Mouse (Mus musculus) embryonic stem cell, embryonic (primary cell): Measurements from ENCODE around the gene Enpp4.

ENCODE experiments used
- CTCF ChIA-PET, 4 experiments: fragments of 300-600 bp in 2 of 4; fragments of 350-600 bp in 2 of 4; sonication (Branson Sonifier 250); formaldehyde crosslinking; loops; one replicate each; lab custom pipeline; 2022; ENCODE audit warnings: inconsistent platforms in 2 of 4; lab: Charles Lee
- POLR2A ChIA-PET, 4 experiments: fragments of 300-600 bp in 2 of 4; fragments of 350-600 bp in 2 of 4; sonication (Branson Sonifier 250); formaldehyde crosslinking; loops; one replicate each; lab custom pipeline; 2022; ENCODE audit warnings: antibody characterized with exemption in 4 of 4, inconsistent platforms in 1 of 4; lab: Charles Lee

Enpp4 gene

DNA sequence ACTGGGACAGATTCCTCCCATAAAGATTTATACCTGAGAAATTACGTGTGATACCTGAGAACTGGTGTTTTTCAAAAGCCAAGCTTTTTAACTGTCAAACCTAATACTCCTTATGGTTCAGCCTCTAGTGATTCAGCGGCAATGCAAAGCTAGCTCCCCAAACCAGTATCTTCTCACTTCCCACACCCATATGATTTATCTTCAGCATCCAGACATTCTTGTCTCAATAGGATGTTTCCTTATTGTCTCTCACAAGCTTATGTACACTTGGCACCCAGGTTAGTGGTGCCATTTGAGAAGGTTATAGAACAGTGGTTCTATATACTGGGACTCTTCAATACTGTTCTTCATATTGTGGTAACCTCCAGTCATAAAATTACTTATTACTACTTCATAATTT lies 12.1 kb upstream of the Enpp4 start:
- ChIA-PET CTCF (interaction anchor here in 1 of 4 experiments (0.6 kb wide), 1 partner anchor 789 kb away, joined by 3 read pairs; no protein-coding TSS in a partner anchor), POLR2A (interaction anchor here in 3 of 4 experiments (0.6 to 1.8 kb wide), 3 partner anchors 11 to 21 kb away, joined by 3 to 9 read pairs (median 4); partner anchors contain the start of gene Enpp4 (in 1 of the 3))

GRCm38 (mm10) chr17:44116584-44116983 lies 11.0 kb upstream of the Enpp4 start:
- ChIA-PET CTCF (interaction anchor here (0.6 to 1.1 kb wide), 4 partner anchors 11 to 228 kb away, joined by 3 to 6 read pairs (median 3); partner anchors contain the start of gene Enpp4 (in 1 of the 4)), POLR2A (interaction anchor here in 2 of 4 experiments (1.0 to 1.8 kb wide), 3 partner anchors 8 to 11 kb away, joined by 3 to 7 read pairs (median 4); partner anchors contain the start of gene Enpp4 (in 2 of the 2))

GRCm38 (mm10) chr17:44108331-44108730 lies 2.7 kb upstream of the Enpp4 start:
- ChIA-PET POLR2A (interaction anchor here in 1 of 4 experiments (1.1 kb wide), 1 partner anchor 8 kb away, joined by 4 read pairs; no protein-coding TSS in a partner anchor), CTCF (interaction anchor here in 1 of 4 experiments (0.6 kb wide), 1 partner anchor 276 kb away, joined by 5 read pairs; no protein-coding TSS in a partner anchor)

DNA sequence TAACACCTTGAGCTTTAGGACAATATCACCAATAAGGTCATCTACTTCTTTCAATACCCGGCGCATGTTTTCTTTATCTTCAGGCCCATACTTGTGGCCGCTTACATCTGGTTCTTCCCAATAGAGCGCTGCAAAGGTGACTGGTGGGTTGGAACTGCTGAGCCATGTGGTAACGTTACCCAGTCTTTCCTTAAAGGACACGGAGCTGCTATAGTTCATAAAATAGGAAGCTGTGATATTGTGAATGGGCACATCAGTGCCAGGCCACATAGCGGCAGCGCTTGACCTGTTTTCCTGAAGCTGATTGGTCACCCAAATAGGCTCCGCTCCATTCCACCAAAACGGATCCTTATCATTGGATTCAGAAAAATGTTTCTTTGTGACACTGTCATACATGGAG lies 3.6 kb downstream of the Enpp4 start:
- POLR2A ChIA-PET, result interaction anchor here in 1 of 4 experiments (0.6 to 0.7 kb wide), 2 partner anchors 503 to 779 kb away, joined by 3 to 4 read pairs; no protein-coding TSS in a partner anchor
- CTCF ChIA-PET, result no interaction called here

GRCm38 (mm10) chr17:44100906-44101305 lies 4.7 kb downstream of the Enpp4 start:
- ChIA-PET POLR2A (no interaction called here), CTCF (interaction anchor here in 1 of 4 experiments (0.5 kb wide), 1 partner anchor 191 kb away, joined by 3 read pairs; no protein-coding TSS in a partner anchor)

DNA sequence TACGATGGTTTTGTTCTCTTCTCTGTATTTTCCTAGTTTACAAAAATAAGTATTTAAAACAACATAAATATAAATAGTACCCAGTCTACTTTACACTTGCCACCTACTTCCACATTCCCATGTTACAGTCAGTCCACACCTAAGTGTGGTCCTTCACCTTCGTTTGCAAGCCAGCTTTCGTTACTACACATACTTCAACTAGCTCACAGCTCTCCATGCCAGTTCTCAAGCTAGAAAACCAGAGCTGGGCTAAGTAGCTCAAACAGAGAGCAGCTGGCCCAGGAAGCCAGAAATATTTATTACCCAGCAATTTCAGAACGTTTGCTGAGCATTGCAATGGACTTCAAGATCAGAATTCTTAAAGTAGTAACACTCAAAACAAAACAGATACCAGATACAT lies 5.1 kb downstream of the Enpp4 start:
- POLR2A ChIA-PET, result no interaction called here
- CTCF ChIA-PET, result interaction anchor here in 1 of 4 experiments (0.5 kb wide), 1 partner anchor 191 kb away, joined by 3 read pairs; no protein-coding TSS in a partner anchor

- ChIA-PET CTCF (interaction anchor here in 2 of 4 experiments (0.6 to 0.9 kb wide), 2 partner anchors 14 to 213 kb away, joined by 3 read pairs; no protein-coding TSS in a partner anchor), POLR2A (interaction anchor here in 1 of 4 experiments (0.7 kb wide), 1 partner anchor 859 kb away, joined by 4 read pairs; no protein-coding TSS in a partner anchor)
Measured at GRCm38 (mm10) chr17:44091512-44091911, 14.1 kb downstream of the Enpp4 start.

- ChIA-PET POLR2A (no interaction called here), CTCF (interaction anchor here in 1 of 4 experiments (0.9 kb wide), 1 partner anchor 13 kb away, joined by 3 read pairs; no protein-coding TSS in a partner anchor)
Measured at GRCm38 (mm10) chr17:44090916-44091315, 14.7 kb downstream of the Enpp4 start.

DNA sequence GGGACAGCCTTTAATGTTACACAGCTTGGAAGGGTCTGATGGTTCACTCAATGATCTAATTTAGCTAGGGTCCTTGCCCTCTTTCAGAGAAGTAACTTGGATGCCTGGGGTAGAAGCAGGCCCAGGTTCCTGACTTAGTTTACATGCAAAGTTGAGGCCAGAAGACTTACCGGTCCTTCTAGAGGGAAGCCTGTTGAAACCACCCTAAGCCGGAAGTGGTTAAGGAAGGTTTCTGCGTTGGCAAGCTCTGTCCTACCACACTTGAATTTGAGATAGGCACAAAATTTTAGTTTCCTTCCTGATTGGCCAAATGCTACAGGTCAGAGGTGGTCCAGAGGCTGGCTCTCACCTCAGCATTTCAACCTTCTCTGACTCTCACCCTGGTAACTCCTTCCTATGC lies 17.4 kb downstream of the Enpp4 start:
- ChIA-PET POLR2A (interaction anchor here in 1 of 4 experiments (0.8 kb wide), 1 partner anchor 18 kb away, joined by 3 read pairs; no protein-coding TSS in a partner anchor), CTCF (no interaction called here)

DNA sequence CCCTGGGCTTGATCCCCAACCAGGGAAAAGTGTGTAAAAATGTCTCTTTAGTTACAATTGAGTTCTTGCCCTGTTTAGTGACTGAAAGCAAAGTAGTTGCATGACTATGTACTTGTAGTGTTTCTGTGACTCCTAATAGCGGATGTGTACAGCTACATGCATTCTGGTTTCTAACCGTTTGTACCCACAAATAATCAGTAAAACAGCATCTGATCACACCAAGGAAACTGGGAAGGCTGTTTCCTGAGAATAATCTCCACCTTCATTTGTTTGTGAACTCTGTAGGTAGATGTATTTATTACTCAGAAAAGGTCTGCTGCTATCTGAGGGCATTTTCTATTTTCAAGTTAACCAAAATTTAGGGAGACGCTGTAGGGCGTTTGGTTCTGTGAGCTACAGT lies 22.5 kb downstream of the Enpp4 start:
- ChIA-PET POLR2A (no interaction called here), CTCF (no interaction called here)

GRCm38 (mm10) chr17:44078631-44079350 lies 26.8 kb downstream of the Enpp4 start, which contains the start of gene Enpp5:
Enpp5 (plus strand) TSS chr17:44078813.
- ChIA-PET CTCF (interaction anchor here in 3 of 4 experiments (0.6 to 1.2 kb wide), 4 partner anchors 51 to 380 kb away, joined by 3 to 4 read pairs (median 3); no protein-coding TSS in a partner anchor), POLR2A (interaction anchor here (0.7 to 1.8 kb wide), 7 partner anchors 10 to 253 kb away, joined by 3 to 9 read pairs (median 4); partner anchors contain the start of gene Enpp4 (in 2 of the 4))

DNA sequence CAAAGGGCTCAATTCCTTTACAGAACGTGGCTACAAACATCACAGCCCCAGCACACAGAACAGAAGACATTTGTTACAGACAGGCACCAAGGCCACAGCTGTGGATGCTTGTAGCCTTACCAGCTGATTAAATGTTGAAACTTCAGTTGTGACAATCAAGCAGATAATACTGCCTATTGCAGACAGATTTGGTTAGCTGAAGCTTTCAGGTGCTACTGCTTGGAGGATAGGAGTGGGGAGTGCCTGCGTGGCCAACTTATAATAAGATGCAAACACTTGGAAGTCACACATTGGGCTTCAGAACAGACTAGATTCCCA lies 27.8 kb downstream of the Enpp4 start:
- ChIA-PET CTCF (interaction anchor here (0.5 to 1.2 kb wide), 7 partner anchors 13 to 379 kb away, joined by 3 to 6 read pairs (median 3); no protein-coding TSS in a partner anchor), POLR2A (interaction anchor here in 3 of 4 experiments (1.2 to 1.8 kb wide), 3 partner anchors 9 to 28 kb away, joined by 3 to 9 read pairs (median 4); partner anchors contain the start of gene Enpp4 (in 2 of the 3))

DNA sequence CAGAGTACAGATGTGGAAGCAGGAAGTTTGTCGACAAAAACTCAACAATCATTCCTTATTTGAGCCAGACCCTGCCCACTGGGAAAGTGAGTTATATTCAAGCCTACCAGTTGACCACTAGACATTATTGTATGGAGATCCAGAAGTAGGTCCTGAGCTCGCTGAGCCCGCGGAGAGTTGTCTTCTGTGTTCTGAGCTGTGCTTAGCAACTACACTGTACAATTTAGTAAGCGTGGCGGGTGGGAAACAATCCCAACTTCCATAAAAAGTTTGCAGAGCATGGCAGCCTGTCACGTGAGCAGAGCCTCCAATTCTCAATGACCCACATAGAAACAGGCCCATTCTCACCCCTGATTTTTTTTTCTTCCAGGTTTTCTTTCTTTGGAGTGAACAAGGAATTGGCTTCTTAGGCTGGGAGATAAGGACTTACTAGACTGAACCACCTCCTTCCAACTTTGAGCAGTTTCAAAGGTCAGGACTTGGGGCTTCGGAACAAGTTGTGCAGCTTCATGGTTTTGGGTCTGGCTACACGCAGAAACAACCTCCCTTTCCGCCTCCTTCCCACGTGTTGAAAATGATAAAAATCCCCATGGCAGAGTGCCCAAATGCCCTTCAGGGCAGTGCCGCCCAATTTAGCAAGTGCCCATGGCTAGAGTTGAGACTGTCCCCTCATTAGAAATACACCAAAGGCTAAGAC lies 28.3 kb downstream of the Enpp4 start:
- ChIA-PET POLR2A (interaction anchor here in 2 of 4 experiments (1.5 to 1.8 kb wide), 2 partner anchors 28 kb away, joined by 4 to 9 read pairs; partner anchors contain the start of gene Enpp4 (in 2 of the 2)), CTCF (interaction anchor here in 3 of 4 experiments (0.5 to 1.8 kb wide), 6 partner anchors 14 to 378 kb away, joined by 3 to 6 read pairs (median 3); no protein-coding TSS in a partner anchor)

DNA sequence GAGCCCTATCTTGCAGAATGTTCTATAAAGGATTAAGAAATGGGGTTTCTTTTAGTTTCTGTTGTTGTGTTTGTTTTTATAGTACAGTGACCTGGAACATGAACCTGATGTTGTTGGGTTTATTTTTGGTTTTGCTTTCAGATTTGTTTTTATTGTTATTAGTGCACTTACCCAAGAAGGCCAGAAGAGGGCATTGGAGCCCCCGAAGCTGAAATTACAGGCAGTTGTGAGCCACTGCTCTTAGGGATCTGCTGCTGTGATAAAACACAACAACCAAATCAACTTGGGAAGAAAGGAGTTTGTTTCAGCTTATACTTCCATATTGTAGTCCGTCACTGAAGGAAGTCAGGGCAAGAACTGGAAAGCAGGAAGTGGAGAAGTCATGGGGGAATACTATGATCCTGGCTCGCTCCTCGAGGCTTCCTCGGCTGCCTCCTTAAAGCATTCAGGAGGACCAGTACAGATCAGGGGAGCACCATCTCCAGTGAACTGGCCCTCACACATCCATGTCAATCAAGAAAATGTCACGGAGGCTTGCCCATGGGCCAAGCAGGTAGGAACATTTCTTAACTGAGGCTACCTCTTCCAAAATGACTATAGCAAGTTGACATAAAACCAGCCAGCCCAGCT lies 29.4 kb downstream of the Enpp4 start:
- ChIA-PET CTCF (interaction anchor here in 3 of 4 experiments (0.5 to 1.8 kb wide), 5 partner anchors 46 to 180 kb away, joined by 3 to 6 read pairs (median 4); no protein-coding TSS in a partner anchor), POLR2A (no interaction called here)

- ChIA-PET CTCF (interaction anchor here in 2 of 4 experiments (0.5 to 1.5 kb wide), 3 partner anchors 54 to 181 kb away, joined by 3 to 5 read pairs (median 4); no protein-coding TSS in a partner anchor), POLR2A (no interaction called here)
Measured at GRCm38 (mm10) chr17:44075601-44076000, 30.0 kb downstream of the Enpp4 start.

DNA sequence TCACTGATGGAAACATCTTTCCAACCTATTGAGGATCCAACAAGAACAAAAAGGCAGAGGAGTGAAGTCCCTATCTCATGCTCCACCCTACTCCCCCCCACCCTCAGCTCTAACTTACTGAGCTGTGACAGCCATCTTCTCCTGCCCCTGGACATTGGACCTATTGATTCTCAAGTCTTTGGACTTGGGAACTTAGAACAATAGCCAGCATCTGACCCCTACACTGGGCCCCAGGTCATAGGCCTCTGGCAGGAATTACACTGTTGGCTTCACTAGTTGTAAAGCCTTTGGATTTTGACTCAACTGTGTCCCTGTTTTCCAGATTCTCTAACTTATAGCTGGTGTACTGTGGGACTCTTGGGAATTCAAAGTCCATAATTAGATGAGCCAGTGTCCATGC lies 33.9 kb downstream of the Enpp4 start:
- ChIA-PET POLR2A (no interaction called here), CTCF (no interaction called here)

GRCm38 (mm10) chr17:44068876-44069275 lies 36.7 kb downstream of the Enpp4 start:
- POLR2A ChIA-PET, result interaction anchor here in 2 of 4 experiments (0.6 to 1.6 kb wide), 2 partner anchors 10 to 822 kb away, joined by 3 to 5 read pairs; partner anchors contain the start of gene Enpp5 (in 1 of the 2)
- CTCF ChIA-PET, result no interaction called here
